9 mouse cellular contexts compared by ENCODE assay signal in genomic region chr13:81155322-81155721, GRCm38 (mm10).
DNase-seq lines count a peak whose midpoint lies in the region; ATAC-seq lines count a peak whose summit lies in the region.
"Had no signal": no experiment of that assay in that cellular context is flagged by ENCODE, and none has a peak within 500 bp of the region (broad histone marks: within the 10 kb centered on the region; RNA-seq: fewer than 3 reads in every experiment).

No protein-coding gene starts in this region.

- no peak overlapping the region for H3K4me3 ChIP-seq in heart, embryonic 13.5 days
- H3K4me3 ChIP-seq: heart, embryonic 15.5 days had no signal

- no peak overlapping the region for H3K9ac ChIP-seq in heart, embryonic 13.5 days
- H3K9ac ChIP-seq: heart, embryonic 15.5 days had no signal

- no peaks in the 10 kb centered on the region for H3K4me1 ChIP-seq in heart, embryonic 13.5 days
- H3K4me1 ChIP-seq: heart, embryonic 15.5 days had no signal

- H3K4me2 ChIP-seq in heart, embryonic 13.5 days = no peak overlapping the region
- H3K4me2 ChIP-seq: heart, embryonic 15.5 days had no signal

- DNase-seq in heart, adult 11 months = peak; percentile 90
- no peak for DNase-seq in heart, postnatal 25 days (ENCODE audit: low spot score)
- DNase-seq in ZHBTc4 (ENCODE audit: low read depth, low spot score) = peak; percentile 61
- DNase-seq in embryo, embryonic 10.5 days (ENCODE audit: low spot score) = peak; percentile 68
- peak; percentile 39 for DNase-seq in large intestine, adult 2 months (ENCODE audit: low read depth, low spot score)
- DNase-seq in natural killer cell, adult 2 months (ENCODE audit: low spot score in 2 of 2) = no peak

- no peaks in the 10 kb centered on the region for H3K9me3 ChIP-seq in heart, embryonic 13.5 days
- H3K9me3 ChIP-seq: heart, embryonic 15.5 days had no signal

- intact Hi-C loops in heart, postnatal 25 days (cut with DNase I) = loop anchor here (1.0 to 10.0 kb wide), 4 partner anchors 131 to 293 kb away; no protein-coding TSS in a partner anchor

- no peaks in the 10 kb centered on the region for H3K27me3 ChIP-seq in heart, embryonic 13.5 days (replicated peaks)
- H3K27me3 ChIP-seq: heart, embryonic 15.5 days had no signal

- no peak overlapping the region for H3K27ac ChIP-seq in heart, embryonic 13.5 days (replicated peaks)
- H3K27ac ChIP-seq: heart, embryonic 15.5 days had no signal

- peak; percentile 19; the same call in 1 of the 2 replicates for ATAC-seq in heart, embryonic 13.5 days (ENCODE audit: extremely low read depth, insufficient number of reproducible peaks, low FRiP score, low TSS enrichment)
- ATAC-seq in megakaryocyte progenitor cell, adult 5-6 weeks (replicated peaks; ENCODE audit: poor library complexity) = peak; percentile 90

- H3K36me3 ChIP-seq in heart, embryonic 13.5 days = no peaks in the 10 kb centered on the region
- H3K36me3 ChIP-seq: heart, embryonic 15.5 days had no signal

Comparison
In these comparisons a context has a peak if more than half of its experiments do, and no peak if none do; other contexts are left out.
1. DNase-seq: peak in heart, adult 11 months (single experiment), ZHBTc4 (single experiment), embryo, embryonic 10.5 days (single experiment) and large intestine, adult 2 months (single experiment); none in heart, postnatal 25 days (single experiment) and natural killer cell, adult 2 months (0 of 2).